Mouse (Mus musculus): ENCODE results near the gene Avl9. TPM values are rescaled to one million over a fixed set of nuclear protein-coding genes. Genes with fewer than 3 reads are reported as not detected.

Avl9 gene
- 1 to 10 TPM in 1 of 2 experiments, under 1 TPM in 1; 0.08 to 1.7 TPM for polyA plus RNA-seq (2012; fragmentation: generic; extraction: Trizol)

GRCm38 (mm10) chr6:56714574-56715269 lies at the start of gene Avl9:
Gene Avl9 (plus strand): TSS chr6:56714899.

DNA sequence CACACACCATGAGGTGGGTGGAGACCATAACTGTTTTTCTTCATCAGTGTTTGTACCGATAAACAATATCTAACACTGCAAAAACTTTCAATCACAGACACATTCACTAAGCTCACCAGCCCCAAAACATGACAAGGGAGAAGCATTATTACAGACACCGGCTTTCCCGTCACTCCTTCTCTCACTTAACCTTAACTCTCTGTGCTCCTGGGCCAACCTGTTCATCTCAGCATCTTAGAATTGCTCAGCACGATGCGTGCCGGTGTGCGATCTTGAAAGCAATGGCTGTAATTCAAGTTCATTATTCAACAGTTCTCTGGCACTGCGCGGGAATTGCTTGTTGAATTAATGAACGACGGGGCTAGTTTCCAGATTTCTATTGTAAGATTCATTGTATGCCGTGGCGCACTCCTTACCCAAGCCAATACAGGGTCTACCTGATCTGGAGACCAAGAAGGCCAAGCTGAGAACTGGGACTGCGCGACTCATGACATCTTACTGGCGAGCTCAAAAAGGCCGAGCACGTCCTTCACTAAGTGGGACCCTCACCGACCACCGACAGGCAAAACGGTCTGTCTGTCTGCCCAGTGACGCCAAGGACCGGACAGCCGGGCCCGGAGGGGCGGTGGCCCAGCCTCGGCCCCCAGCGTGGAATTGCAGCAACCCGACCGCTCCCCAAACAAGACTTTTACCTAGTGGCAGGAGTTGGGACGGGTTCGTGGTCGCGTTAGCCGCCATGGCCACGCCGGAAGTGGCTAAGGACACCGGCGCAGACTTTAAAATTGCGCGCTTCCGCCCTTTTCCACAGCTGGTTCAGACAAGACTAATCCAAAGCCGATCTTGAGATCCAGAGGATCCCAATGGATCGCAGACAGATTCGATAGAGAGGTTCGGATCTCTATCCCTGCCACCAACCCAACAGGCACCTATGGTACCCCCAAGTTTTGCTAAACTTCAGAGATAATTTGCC lies 10.5 kb upstream of the Avl9 start, which contains the start of gene Lsm5:
TSS of gene Lsm5 (minus strand) at position 780 of the 970 bp plus-strand sequence.

GRCm38 (mm10) chr6:56797311-56798151 lies 82.8 kb downstream of the Avl9 start, which contains the start of gene Kbtbd2:
Gene Kbtbd2 (minus strand): TSS chr6:56797813.

Other genes with a start within 250 kb of the Avl9 start
- under 1 TPM in 1 of 2 experiments, not detected in 1; 0.07 TPM for gene Pde1c, start 145.8 kb upstream of the Avl9 start, polyA plus RNA-seq (2012; fragmentation: generic; extraction: Trizol)
- gene Lsm5, start 10.2 kb upstream of the Avl9 start, polyA plus RNA-seq (2012; fragmentation: generic; extraction: Trizol): 10 to 100 TPM; 27.8 to 28.8 TPM
- 1 to 10 TPM in 1 of 2 experiments, under 1 TPM in 1; 0.95 to 7.2 TPM for gene Kbtbd2, start 82.9 kb downstream of the Avl9 start, polyA plus RNA-seq (2012; fragmentation: generic; extraction: Trizol)
- 100 to 1,000 TPM in 1 of 2 experiments, 10 to 100 TPM in 1; 22.1 to 235 TPM for gene Fkbp9, start 117.2 kb downstream of the Avl9 start, polyA plus RNA-seq (2012; fragmentation: generic; extraction: Trizol)
- gene Nt5c3, start 209.0 kb downstream of the Avl9 start, polyA plus RNA-seq (2012; fragmentation: generic; extraction: Trizol): 10 to 100 TPM in 1 of 2 experiments, 1 to 10 TPM in 1; 1.4 to 10.6 TPM
- gene Vmn1r4, start 209.1 kb downstream of the Avl9 start, polyA plus RNA-seq (2012; fragmentation: generic; extraction: Trizol): under 1 TPM; 0.01 to 0.24 TPM

Data from C3H10T1/2 (cell line).